Mouse (Mus musculus) heart, embryonic 16.5 days (tissue): ENCODE results near the gene Mthfs. TPM values are rescaled to one million over a fixed set of nuclear protein-coding genes. Genes with fewer than 3 reads are reported as not detected.

Experiments
- ATAC-seq: fragments of 200-750 bp; cut with Nextera tagmentation; replicated peaks from 2 replicates; pipeline ENCODE4 v1.8.0; 2017; ENCODE audit warnings: moderate number of reproducible peaks; ENCODE audit not compliant: insufficient read depth, low FRiP score; ENCODE audit errors: extremely low read depth
- H3K27ac ChIP-seq: fragments of 300-500 bp; sonication (generic); 2 replicates; pipeline ENCODE4 v1.5.1; 2014; ENCODE audit warnings: mild to moderate bottlenecking, low read length, control low read depth, moderate library complexity
- H3K27me3 ChIP-seq: fragments of 300-500 bp; sonication (generic); 2 replicates; pipeline ENCODE4 v1.6.1; 2014; ENCODE audit warnings: low read length, mixed read lengths; ENCODE audit not compliant: control insufficient read depth, insufficient read depth
- H3K36me3 ChIP-seq: fragments of 300-500 bp; sonication (generic); 2 replicates; pipeline ENCODE4 v1.6.1; 2014; ENCODE audit not compliant: control insufficient read depth, insufficient read depth
- H3K4me1 ChIP-seq: fragments of 300-500 bp; sonication (generic); 2 replicates; pipeline ENCODE4 v1.6.1; 2014; ENCODE audit warnings: low read length, mixed read lengths; ENCODE audit not compliant: control insufficient read depth, insufficient read depth
- H3K4me2 ChIP-seq: fragments of 300-500 bp; sonication (generic); 2 replicates; pipeline ENCODE4 v1.6.1; 2014; ENCODE audit warnings: low read depth, mild to moderate bottlenecking, control low read depth, low read length
- H3K4me3 ChIP-seq: fragments of 300-500 bp; sonication (generic); 2 replicates; pipeline ENCODE4 v1.5.1; 2014; ENCODE audit warnings: mild to moderate bottlenecking, control low read depth, low read length
- H3K9ac ChIP-seq: fragments of 300-500 bp; sonication (generic); 2 replicates; pipeline ENCODE4 v1.6.1; 2014; ENCODE audit warnings: low read length, control low read depth
- H3K9me3 ChIP-seq: fragments of 300-500 bp; sonication (generic); replicated peaks from 2 replicates; pipeline ENCODE4 v1.6.1; 2016; ENCODE audit warnings: low read length; ENCODE audit not compliant: control insufficient read depth
- WGBS: fragments of 180-500 bp; shearing (Covaris S2); extraction: QIAGEN DNeasy Blood & Tissue Kit; methylation state at CpG from one replicate; pipeline ENCODE4 v1.1.7; 2014; 5-methylcytosine and 5-hydroxymethylcytosine counted together
- polyA plus RNA-seq: library from polyadenylated mRNA; unstranded; fragments of >200 nt; fragmentation: Nextera tagmentation; extraction: Ambion mirVana; gene quantifications from 2 replicates; pipeline ENCODE4 v1.2.1, GENCODE M21; 2015

Gene Mthfs
- polyA plus RNA-seq, 1 experiment from 2014 or later = 18.2 TPM

DNA sequence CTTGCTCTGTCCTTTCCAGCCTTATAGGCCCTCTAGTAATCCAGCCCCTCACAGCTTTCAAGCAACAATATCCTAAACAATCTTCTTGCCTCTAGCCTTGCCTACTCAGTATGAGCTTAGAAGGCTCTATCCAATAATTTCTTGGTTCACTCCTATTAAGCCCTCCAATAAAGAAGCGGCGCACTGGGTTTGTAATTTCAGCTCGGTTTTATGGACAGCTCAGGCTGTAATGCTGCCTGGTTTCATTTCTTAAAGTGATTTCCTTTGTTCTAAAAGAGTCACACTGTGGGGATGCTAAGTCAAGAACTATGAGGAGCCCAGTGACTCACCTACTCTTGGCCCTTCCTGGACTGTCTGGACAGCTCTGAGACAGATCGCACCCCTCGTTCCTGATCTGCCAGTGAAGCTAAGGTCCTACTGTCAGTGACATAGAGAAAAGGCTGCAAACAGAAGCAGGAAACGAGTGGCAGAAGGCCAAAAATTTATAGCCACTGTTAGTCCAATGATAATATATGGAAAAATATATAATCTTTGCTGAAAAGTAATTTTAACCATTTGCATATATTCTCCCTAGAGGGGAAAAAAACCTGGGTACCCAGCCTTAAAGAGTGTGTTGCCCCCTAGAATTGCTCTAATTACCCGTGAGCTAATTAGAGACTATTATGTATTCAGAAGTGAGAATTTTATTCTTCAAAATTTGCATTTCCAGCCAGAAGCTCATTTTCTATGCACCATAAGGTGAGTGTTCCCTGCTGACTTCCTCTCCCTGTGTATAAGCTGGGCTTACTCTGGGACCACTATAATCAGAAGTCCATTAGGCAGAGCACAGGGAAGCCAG lies 98.1 kb downstream of the Mthfs start:
- no peaks in the 10 kb centered on the region for H3K9me3 ChIP-seq
- no peak overlapping the region for H3K4me2 ChIP-seq
- no peak overlapping the region for H3K4me3 ChIP-seq
- WGBS = 72% methylated on average over 7 of the region's 7 CpGs
- no peak overlapping the region for H3K27ac ChIP-seq
- no peak for ATAC-seq
- H3K27me3 ChIP-seq = no peaks in the 10 kb centered on the region
- no peaks in the 10 kb centered on the region for H3K36me3 ChIP-seq
- no peak overlapping the region for H3K9ac ChIP-seq
- H3K4me1 ChIP-seq = no peaks in the 10 kb centered on the region

DNA sequence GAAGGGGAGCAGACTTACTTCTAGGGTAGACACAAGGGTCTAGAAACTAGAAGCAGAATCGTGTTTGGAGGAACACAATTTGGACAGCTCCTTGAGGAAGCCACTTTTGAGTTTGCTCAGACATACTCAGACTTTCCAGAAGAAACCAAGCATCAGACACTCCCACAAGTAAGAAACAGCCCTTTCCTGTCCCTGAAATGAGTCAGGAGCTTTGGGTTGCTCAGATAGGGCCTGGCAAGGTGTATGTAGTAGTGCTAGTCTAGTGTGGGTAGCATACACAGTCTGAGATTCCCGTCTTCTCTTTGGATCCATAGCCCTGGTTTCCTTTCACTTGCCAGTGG lies 98.7 kb downstream of the Mthfs start:
- H3K27ac ChIP-seq = no peak overlapping the region
- H3K9me3 ChIP-seq = no peaks in the 10 kb centered on the region
- no peaks in the 10 kb centered on the region for H3K4me1 ChIP-seq
- no peak for ATAC-seq
- WGBS = 70% methylated on average over 2 of the region's 2 CpGs
- no peak overlapping the region for H3K4me3 ChIP-seq
- H3K4me2 ChIP-seq = no peak overlapping the region
- no peaks in the 10 kb centered on the region for H3K36me3 ChIP-seq
- H3K27me3 ChIP-seq = no peaks in the 10 kb centered on the region
- no peak overlapping the region for H3K9ac ChIP-seq

- Histone ChIP-seq H3K9me3 (no peaks in the 10 kb centered on the region), H3K9ac (no peak overlapping the region), H3K4me2 (no peak overlapping the region), H3K36me3 (no peaks in the 10 kb centered on the region), H3K4me1 (no peaks in the 10 kb centered on the region), H3K27me3 (no peaks in the 10 kb centered on the region), H3K4me3 (no peak overlapping the region), H3K27ac (no peak overlapping the region)
- 77% methylated on average over 2 of the region's 2 CpGs for WGBS
- ATAC-seq = no peak
These were observed 101.2 kb downstream of the Mthfs start for GRCm38 (mm10) chr9:89311649-89312048.

DNA sequence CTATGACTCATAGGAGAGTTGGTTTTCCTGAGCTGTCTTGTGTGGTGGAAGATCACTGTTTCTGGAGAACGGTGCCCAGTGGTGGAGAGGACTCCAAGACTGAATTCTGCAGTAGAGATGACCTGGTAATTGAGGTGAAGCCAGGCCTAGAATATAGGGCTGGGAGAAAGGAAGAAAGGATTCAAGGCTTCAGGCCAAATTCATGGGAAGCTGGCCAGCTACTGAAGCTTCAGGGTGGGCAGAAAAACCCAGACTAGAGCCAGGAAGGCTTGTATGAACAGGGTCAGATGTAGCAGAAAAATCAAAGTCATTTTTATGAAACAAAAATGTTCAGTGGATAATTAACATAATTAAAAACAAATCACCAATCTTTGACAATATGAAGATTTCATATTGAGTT lies 163.3 kb downstream of the Mthfs start:
- H3K36me3 ChIP-seq = no peaks in the 10 kb centered on the region
- H3K4me2 ChIP-seq = no peak overlapping the region
- H3K9me3 ChIP-seq = no peaks in the 10 kb centered on the region
- no peak overlapping the region for H3K9ac ChIP-seq
- H3K4me1 ChIP-seq = no peaks in the 10 kb centered on the region
- WGBS = 66% methylated on average over 1 of the region's 1 CpGs
- no peaks in the 10 kb centered on the region for H3K27me3 ChIP-seq
- no peak overlapping the region for H3K4me3 ChIP-seq
- ATAC-seq = no peak
- no peak overlapping the region for H3K27ac ChIP-seq

DNA sequence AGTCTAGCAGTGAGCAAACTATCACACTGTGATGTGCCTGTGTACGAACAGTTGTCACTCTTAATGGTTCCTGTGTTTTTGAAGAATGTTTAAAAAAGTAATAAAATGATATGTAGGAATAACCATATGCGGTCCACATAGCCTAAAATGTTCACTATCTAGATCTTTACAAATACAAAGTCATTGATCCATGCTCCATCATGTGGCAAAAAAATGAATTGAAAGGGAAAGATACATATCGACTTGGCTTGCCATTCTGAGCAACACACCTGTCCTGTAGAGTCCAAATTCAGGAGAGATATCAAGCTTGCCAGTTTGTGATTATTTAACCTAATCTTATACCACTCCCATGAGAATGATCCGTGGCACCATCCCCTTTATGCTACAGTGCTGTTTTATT lies 164.2 kb downstream of the Mthfs start:
- H3K9me3 ChIP-seq = no peaks in the 10 kb centered on the region
- no peaks in the 10 kb centered on the region for H3K4me1 ChIP-seq
- H3K9ac ChIP-seq = no peak overlapping the region
- H3K4me2 ChIP-seq = no peak overlapping the region
- H3K27me3 ChIP-seq = no peaks in the 10 kb centered on the region
- H3K4me3 ChIP-seq = no peak overlapping the region
- no peaks in the 10 kb centered on the region for H3K36me3 ChIP-seq
- H3K27ac ChIP-seq = no peak overlapping the region
- no peak for ATAC-seq
- 82% methylated on average over 4 of the region's 4 CpGs for WGBS

DNA sequence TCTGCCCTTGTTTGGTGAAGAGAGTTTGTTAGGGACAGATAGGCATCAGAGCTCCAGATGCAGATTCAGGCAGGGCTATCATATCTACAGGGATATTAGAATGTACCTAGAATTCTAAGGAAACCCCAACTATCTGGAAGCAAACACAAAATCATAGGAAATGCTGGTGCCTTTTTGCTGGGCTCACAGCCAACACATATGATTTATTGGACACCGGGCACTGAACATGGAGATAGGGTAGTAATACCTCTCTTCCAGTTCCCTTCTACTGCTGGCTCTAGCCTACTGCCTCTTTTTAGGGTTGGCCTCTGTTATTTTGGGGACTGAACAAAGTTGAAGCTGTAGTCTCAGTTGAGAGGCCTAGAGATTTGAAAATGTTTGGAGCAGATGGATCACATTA lies 192.6 kb downstream of the Mthfs start:
- no peaks in the 10 kb centered on the region for H3K9me3 ChIP-seq
- H3K9ac ChIP-seq = no peak overlapping the region
- no peaks in the 10 kb centered on the region for H3K36me3 ChIP-seq
- no peak overlapping the region for H3K4me3 ChIP-seq
- no peak overlapping the region for H3K27ac ChIP-seq
- H3K4me2 ChIP-seq = no peak overlapping the region
- no peak for ATAC-seq
- H3K27me3 ChIP-seq = no peaks in the 10 kb centered on the region
- 77% methylated on average over 1 of the region's 1 CpGs for WGBS
- no peaks in the 10 kb centered on the region for H3K4me1 ChIP-seq

Other genes with a start within 250 kb of the Mthfs start
- not detected in 2 replicates for gene Trim43b, start 117.8 kb upstream of the Mthfs start, polyA plus RNA-seq
- gene Bcl2a1b, start 11.5 kb upstream of the Mthfs start, polyA plus RNA-seq = 2.3 and 4.6 TPM in 2 replicates
- gene Gm29094, start 11.3 kb upstream of the Mthfs start, polyA plus RNA-seq = 0.37 TPM in 1 of 2 replicates, not detected in the other